Mouse (Mus musculus) v-Abl transformed pro-B cells (cell line): ENCODE measurements around the gene Ctnnd2.

Source experiments
- in situ Hi-C, 2 experiments: fragments of 400-800 bp; cut with MboI; formaldehyde crosslinking; loops; one replicate each; pipeline ENCODE4 v1.15.1; 2025; ENCODE audit not compliant: unreplicated experiment in 2 of 2

Ctnnd2 gene

GRCm38 (mm10) chr15:30471280-30471966 is 299.0 kb downstream of the Ctnnd2 start:
- in situ Hi-C loops, result no loop called here

DNA sequence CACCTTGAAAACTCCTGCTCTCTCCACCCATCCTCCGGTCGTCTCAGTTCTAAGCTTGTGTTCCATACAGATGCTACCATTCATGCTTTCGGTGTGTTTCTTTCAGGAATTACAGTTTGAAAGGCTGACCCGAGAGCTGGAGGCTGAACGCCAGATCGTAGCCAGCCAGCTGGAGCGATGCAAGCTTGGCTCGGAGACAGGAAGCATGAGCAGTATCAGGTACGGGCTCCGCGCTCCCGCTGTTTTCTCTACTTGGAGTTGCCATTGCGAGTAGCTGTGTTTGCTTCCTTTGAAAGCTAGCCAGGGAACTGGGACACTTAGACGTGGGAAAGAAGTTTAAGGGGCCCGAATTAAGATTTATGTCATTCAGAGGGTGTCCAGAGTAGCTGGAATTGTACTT is 308.3 kb downstream of the Ctnnd2 start:
- in situ Hi-C loops, result no loop called here

DNA sequence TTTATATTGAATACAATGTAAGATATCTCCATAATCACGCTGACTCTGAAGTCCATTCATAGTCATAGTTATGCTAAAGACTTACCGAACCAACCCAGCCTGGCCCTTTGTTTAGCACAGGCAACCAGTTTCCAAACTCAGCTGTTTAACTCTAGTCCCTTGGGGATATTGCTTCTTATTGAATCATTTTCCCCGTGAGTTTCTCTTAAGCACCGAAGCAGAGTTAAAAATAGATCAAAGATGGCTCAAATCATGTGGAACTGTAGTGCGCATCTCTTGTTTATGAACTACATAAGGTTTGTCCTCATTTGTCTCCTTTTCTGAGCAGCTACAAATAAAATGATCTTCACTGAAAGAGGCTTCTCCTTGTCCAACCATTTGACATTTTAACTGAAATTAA is 334.1 kb downstream of the Ctnnd2 start:
- in situ Hi-C loops, result no loop called here

GRCm38 (mm10) chr15:30512467-30512866 is 340.1 kb downstream of the Ctnnd2 start:
- in situ Hi-C loops, result no loop called here

DNA sequence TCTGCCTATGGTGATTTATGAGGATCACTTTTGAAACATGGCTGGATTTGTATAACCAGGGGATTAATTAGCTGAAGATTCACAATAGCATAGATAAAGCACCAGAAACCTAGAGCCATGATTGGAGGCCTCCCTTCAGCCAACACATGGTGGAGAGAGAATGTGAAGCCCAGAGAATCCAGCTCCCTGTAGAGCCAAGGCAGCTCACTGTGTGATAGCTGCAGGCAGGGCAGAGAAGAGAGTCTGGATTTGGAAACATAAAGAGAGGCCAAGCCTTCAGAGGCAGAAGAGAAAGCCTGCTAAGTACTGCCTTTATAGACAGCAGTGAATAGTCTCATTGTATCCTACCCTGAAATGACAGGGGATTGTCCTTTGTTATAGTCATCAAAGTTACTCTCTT is 340.7 kb downstream of the Ctnnd2 start:
- in situ Hi-C loops, result no loop called here

GRCm38 (mm10) chr15:30515425-30515824 is 343.0 kb downstream of the Ctnnd2 start:
- in situ Hi-C loops, result no loop called here

- in situ Hi-C loops, result no loop called here
Observed at GRCm38 (mm10) chr15:30541459-30541858, 369.1 kb downstream of the Ctnnd2 start.

DNA sequence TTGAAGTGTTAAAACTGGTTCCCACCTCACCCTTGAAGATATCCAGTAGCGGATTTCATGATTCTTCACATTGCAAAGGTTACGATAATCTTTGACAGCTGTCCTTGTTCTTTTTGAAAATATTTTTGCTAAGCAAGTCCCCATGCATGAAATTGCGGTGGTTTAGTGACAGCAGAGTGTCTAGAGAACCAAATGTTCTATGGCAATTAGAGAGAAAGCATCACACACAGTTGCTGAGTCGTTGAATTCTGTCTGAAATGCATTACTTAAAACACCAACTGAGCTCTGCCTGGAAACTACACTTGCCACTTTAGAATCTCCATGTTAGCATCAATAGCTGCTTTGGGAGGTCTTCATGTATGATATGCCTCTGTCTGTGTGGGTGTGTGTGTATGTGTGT is 375.9 kb downstream of the Ctnnd2 start:
- in situ Hi-C loops, result no loop called here

- in situ Hi-C loops, result no loop called here
Observed at GRCm38 (mm10) chr15:30550956-30551355, 378.6 kb downstream of the Ctnnd2 start.

DNA sequence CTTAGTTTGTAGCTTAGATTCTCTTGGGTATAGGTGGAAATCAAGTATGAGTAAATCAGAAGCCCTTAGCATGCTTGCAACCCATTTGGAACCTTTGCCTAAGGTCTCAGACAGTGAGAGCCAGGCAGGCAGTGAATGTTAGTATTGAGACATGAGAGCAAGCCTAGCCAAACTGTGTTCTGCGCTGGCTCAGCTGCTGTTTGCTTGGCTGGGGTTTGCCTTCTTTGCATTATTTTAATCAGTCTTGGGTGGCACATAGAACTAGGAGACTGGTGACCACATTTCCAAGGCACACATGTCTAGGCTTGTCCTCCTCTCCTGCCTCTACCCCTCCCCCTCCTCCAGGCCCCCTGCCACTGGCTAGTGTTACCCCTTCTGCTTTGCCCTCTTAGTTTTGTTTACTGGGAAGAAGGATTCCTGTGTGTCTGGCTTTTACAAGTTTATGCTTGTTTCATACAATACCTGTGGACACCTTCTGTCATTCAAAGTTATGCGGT is 381.6 kb downstream of the Ctnnd2 start:
- in situ Hi-C loops, result no loop called here

GRCm38 (mm10) chr15:30555787-30556186 is 383.4 kb downstream of the Ctnnd2 start:
- in situ Hi-C loops, result no loop called here

DNA sequence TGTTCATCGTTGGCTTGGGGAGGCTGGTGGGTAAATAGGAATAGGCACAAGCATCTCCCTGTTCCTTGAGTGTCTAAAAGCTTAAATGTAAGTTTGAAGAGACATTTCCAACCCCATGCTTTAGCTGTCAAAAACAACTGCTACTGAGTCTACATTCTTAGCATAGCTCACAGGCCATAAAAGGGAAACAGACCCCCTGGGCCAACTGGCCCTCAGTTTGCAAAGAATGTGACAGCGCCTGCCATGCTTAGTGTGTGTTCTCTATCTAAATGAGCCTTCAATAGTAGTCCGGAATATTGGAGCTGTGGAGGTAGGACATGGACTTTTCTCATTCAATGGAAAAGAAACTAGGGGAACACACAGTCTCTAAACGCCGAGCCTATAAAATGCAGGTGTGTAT is 390.0 kb downstream of the Ctnnd2 start:
- in situ Hi-C loops, result no loop called here

GRCm38 (mm10) chr15:30564594-30564993 is 392.2 kb downstream of the Ctnnd2 start:
- in situ Hi-C loops, result no loop called here

GRCm38 (mm10) chr15:30570254-30570800 is 397.9 kb downstream of the Ctnnd2 start:
- in situ Hi-C loops, result no loop called here

GRCm38 (mm10) chr15:30587446-30587845 is 415.1 kb downstream of the Ctnnd2 start:
- in situ Hi-C loops, result no loop called here

DNA sequence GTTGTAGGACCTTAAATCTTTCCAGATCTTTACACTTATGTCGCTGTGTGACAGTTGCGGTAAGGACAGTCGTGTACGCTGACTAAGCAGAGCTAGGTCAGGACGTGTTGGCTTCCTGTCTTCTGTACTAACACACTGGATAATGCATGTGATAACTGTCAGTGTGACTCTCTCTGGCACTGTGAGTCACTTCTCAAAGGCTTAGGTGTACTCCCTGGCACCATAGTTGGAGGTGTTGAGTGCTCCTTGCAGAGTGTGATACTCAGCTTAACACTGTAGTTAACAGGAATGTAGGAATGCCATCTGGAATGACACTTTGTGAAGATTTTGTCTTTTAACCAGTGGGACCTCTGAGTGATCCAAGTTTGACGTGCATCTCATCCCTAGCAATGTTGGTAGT is 418.5 kb downstream of the Ctnnd2 start:
- in situ Hi-C loops, result no loop called here

DNA sequence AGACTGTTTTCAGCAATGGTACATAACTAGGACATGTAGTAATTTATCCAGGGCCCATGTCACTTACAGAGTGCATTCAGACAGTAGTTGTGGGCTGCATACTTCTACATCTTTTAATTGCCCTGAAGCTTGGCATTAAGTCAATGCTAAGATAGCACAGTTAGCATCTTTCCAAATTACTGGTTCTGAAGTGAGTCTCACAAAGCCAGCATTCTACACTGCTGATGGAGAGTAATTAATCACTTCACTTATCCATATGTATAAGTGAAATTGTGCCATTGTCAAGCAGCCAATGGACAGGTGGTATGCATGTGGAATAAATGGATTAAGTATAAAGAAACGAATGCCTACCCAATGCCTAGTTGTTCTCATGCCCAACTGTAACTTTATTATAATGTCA is 423.1 kb downstream of the Ctnnd2 start:
- in situ Hi-C loops, result no loop called here

- in situ Hi-C loops, result loop anchor here (10.0 to 25.0 kb wide), 3 partner anchors 614 to 977 kb away; partner anchors contain the start of gene Dap (in 1 of the 2)
Observed at GRCm38 (mm10) chr15:30610613-30611012, 438.2 kb downstream of the Ctnnd2 start.

DNA sequence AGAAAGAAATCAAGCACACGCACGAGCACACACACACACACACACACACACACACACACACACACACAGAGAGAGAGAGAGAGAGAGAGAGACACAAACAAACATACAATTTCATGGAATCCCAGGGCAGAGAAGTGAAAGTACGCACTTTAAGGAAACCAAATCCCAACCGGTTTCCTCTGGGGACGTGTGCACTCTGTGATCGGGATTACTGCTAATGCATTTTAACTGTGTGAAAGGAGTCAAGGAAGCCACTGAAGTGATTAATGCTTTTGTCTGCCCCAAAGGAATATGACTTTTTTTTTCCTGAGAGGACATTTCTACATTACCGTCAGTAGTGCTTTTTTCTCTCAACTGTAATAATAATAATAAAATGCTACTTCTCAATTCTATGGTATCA is 443.1 kb downstream of the Ctnnd2 start:
- in situ Hi-C loops, result loop anchor here (10.0 to 25.0 kb wide), 3 partner anchors 609 to 972 kb away; partner anchors contain the start of gene Dap (in 1 of the 2)

DNA sequence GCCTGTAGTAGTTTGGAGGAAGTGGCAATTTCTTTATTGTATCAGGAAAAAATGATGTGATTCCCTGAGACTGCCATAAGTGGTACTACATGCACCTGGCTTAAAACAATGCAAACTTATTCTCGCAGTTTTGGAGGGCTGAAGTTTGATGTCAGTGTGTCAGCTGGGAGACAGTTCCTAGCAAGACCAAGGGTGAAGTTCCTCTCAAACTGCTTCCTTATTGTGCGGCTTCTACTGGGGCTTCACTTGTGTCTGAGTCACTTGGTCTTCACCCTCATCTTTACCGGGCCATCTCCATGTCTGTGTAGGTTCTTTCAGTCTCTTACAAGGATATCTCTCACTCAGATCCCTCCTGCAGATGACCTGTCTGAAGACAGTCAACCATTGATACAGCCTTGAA is 444.5 kb downstream of the Ctnnd2 start:
- in situ Hi-C loops, result loop anchor here (10.0 to 25.0 kb wide), 3 partner anchors 608 to 970 kb away; partner anchors contain the start of gene Dap (in 1 of the 2)

- in situ Hi-C loops, result loop anchor here (10.0 to 25.0 kb wide), 3 partner anchors 607 to 969 kb away; partner anchors contain the start of gene Dap (in 1 of the 2)
Observed at GRCm38 (mm10) chr15:30617932-30618331, 445.5 kb downstream of the Ctnnd2 start.

- in situ Hi-C loops, result no loop called here
Observed at GRCm38 (mm10) chr15:30628524-30628923, 456.1 kb downstream of the Ctnnd2 start.
